Mouse (Mus musculus): ENCODE data around the gene Smagp. TPM values are rescaled to one million over a fixed set of nuclear protein-coding genes. Genes with fewer than 3 reads are reported as not detected.
A peak's percentile ranks its signal among the peaks of the same experiment; 100 is the strongest.
"Not testable (repeated sequence)": the region's sequence is repeated elsewhere in the genome, so short reads cannot be mapped to it uniquely, and the experiment has no call there.

Gene Smagp
- polyA plus RNA-seq, 1 experiment from 2014 or later = 1.7 TPM

- no peak overlapping the region for H3K9ac ChIP-seq (replicated peaks; ENCODE audit: low read depth, low read length)
- peaks cover 11% of the 10 kb centered on the region; the same call in 1 of the 2 replicates for H3K4me1 ChIP-seq (ENCODE audit: control insufficient read depth, insufficient read depth, low read length)
- no peak overlapping the region for H3K4me3 ChIP-seq (ENCODE audit: low read depth, low read length)
- H3K4me2 ChIP-seq (ENCODE audit: low read depth, low read length) = peak overlapping the region; percentile 33; the same call in 1 of the 2 replicates
- no peak for ATAC-seq (ENCODE audit: low read depth)
- H3K27ac ChIP-seq (ENCODE audit: low read depth, low read length) = no peak overlapping the region
- H3K36me3 ChIP-seq (ENCODE audit: control insufficient read depth, insufficient read depth, low read length) = peaks cover 6% of the 10 kb centered on the region
- H3K9me3 ChIP-seq (ENCODE audit: control insufficient read depth, low read length) = no peaks in the 10 kb centered on the region
- WGBS = 9% methylated on average over 16 of the region's 16 CpGs
- H3K27me3 ChIP-seq (ENCODE audit: control insufficient read depth, insufficient read depth, low read length) = no peaks in the 10 kb centered on the region
These were observed 23.2 kb downstream of the Smagp start for GRCm38 (mm10) chr15:100613584-100613983.

GRCm38 (mm10) chr15:100612432-100612831, 24.3 kb downstream of the Smagp start:
- no peak overlapping the region for H3K4me3 ChIP-seq (ENCODE audit: low read depth, low read length)
- no peak overlapping the region for H3K9ac ChIP-seq (replicated peaks; ENCODE audit: low read depth, low read length)
- no peak overlapping the region for H3K4me2 ChIP-seq (ENCODE audit: low read depth, low read length)
- H3K9me3 ChIP-seq (ENCODE audit: control insufficient read depth, low read length) = no peaks in the 10 kb centered on the region
- ATAC-seq (ENCODE audit: low read depth) = no peak
- no peaks in the 10 kb centered on the region for H3K27me3 ChIP-seq (ENCODE audit: control insufficient read depth, insufficient read depth, low read length)
- H3K27ac ChIP-seq (ENCODE audit: low read depth, low read length) = no peak overlapping the region
- no peaks in the 10 kb centered on the region for H3K36me3 ChIP-seq (ENCODE audit: control insufficient read depth, insufficient read depth, low read length)
- H3K4me1 ChIP-seq (ENCODE audit: control insufficient read depth, insufficient read depth, low read length) = peaks cover 11% of the 10 kb centered on the region; the same call in 1 of the 2 replicates
- WGBS = 73% methylated on average over 2 of the region's 2 CpGs

- Histone ChIP-seq H3K9ac (replicated peaks; ENCODE audit: low read depth, low read length) (no peak overlapping the region), H3K27me3 (ENCODE audit: control insufficient read depth, insufficient read depth, low read length) (no peaks in the 10 kb centered on the region), H3K4me1 (ENCODE audit: control insufficient read depth, insufficient read depth, low read length) (peaks cover 11% of the 10 kb centered on the region; the same call in 1 of the 2 replicates), H3K4me2 (ENCODE audit: low read depth, low read length) (no peak overlapping the region), H3K27ac (ENCODE audit: low read depth, low read length) (no peak overlapping the region), H3K4me3 (ENCODE audit: low read depth, low read length) (no peak overlapping the region), H3K36me3 (ENCODE audit: control insufficient read depth, insufficient read depth, low read length) (no peaks in the 10 kb centered on the region), H3K9me3 (ENCODE audit: control insufficient read depth, low read length) (no peaks in the 10 kb centered on the region)
- WGBS = 90% methylated on average over 7 of the region's 7 CpGs
- no peak for ATAC-seq (ENCODE audit: low read depth)
These were observed 24.8 kb downstream of the Smagp start for GRCm38 (mm10) chr15:100611951-100612350.

- H3K9ac ChIP-seq (replicated peaks; ENCODE audit: low read depth, low read length); ATAC-seq (ENCODE audit: low read depth); H3K4me2 ChIP-seq (ENCODE audit: low read depth, low read length); H3K4me1 ChIP-seq (ENCODE audit: control insufficient read depth, insufficient read depth, low read length); H3K4me3 ChIP-seq (ENCODE audit: low read depth, low read length); H3K9me3 ChIP-seq (ENCODE audit: control insufficient read depth, low read length); H3K27ac ChIP-seq (ENCODE audit: low read depth, low read length); H3K27me3 ChIP-seq (ENCODE audit: control insufficient read depth, insufficient read depth, low read length); H3K36me3 ChIP-seq (ENCODE audit: control insufficient read depth, insufficient read depth, low read length): not testable (repeated sequence)
- 92% methylated on average over 8 of the region's 8 CpGs for WGBS
These were observed 30.1 kb downstream of the Smagp start for GRCm38 (mm10) chr15:100606677-100607076.

GRCm38 (mm10) chr15:100601669-100602068, 35.1 kb downstream of the Smagp start:
- H3K4me1 ChIP-seq (ENCODE audit: control insufficient read depth, insufficient read depth, low read length) = peaks cover 12% of the 10 kb centered on the region
- no peak overlapping the region for H3K4me3 ChIP-seq (ENCODE audit: low read depth, low read length)
- H3K4me2 ChIP-seq (ENCODE audit: low read depth, low read length) = no peak overlapping the region
- 49% methylated on average over 3 of the region's 3 CpGs for WGBS
- H3K9ac ChIP-seq (replicated peaks; ENCODE audit: low read depth, low read length) = no peak overlapping the region
- no peaks in the 10 kb centered on the region for H3K9me3 ChIP-seq (ENCODE audit: control insufficient read depth, low read length)
- ATAC-seq (ENCODE audit: low read depth) = no peak
- H3K27ac ChIP-seq (ENCODE audit: low read depth, low read length) = no peak overlapping the region
- no peaks in the 10 kb centered on the region for H3K36me3 ChIP-seq (ENCODE audit: control insufficient read depth, insufficient read depth, low read length)
- 0 out of 2 replicates have a peak, but pooled peaks cover 2% of the 10 kb centered on the region for H3K27me3 ChIP-seq (ENCODE audit: control insufficient read depth, insufficient read depth, low read length)

GRCm38 (mm10) chr15:100600696-100601272, 36.0 kb downstream of the Smagp start:
- no peaks in the 10 kb centered on the region for H3K9me3 ChIP-seq (ENCODE audit: control insufficient read depth, low read length)
- no peaks in the 10 kb centered on the region for H3K36me3 ChIP-seq (ENCODE audit: control insufficient read depth, insufficient read depth, low read length)
- H3K4me2 ChIP-seq (ENCODE audit: low read depth, low read length) = peak overlapping the region; percentile 57
- ATAC-seq (ENCODE audit: low read depth) = no peak
- no peak overlapping the region for H3K4me3 ChIP-seq (ENCODE audit: low read depth, low read length)
- WGBS = 15% methylated on average over 21 of the region's 21 CpGs
- no peak overlapping the region for H3K9ac ChIP-seq (replicated peaks; ENCODE audit: low read depth, low read length)
- H3K27ac ChIP-seq (ENCODE audit: low read depth, low read length) = no peak overlapping the region
- H3K4me1 ChIP-seq (ENCODE audit: control insufficient read depth, insufficient read depth, low read length) = peaks cover 12% of the 10 kb centered on the region
- 0 out of 2 replicates have a peak, but pooled peaks cover 2% of the 10 kb centered on the region for H3K27me3 ChIP-seq (ENCODE audit: control insufficient read depth, insufficient read depth, low read length)

GRCm38 (mm10) chr15:100600047-100600695, 36.6 kb downstream of the Smagp start:
- WGBS = under 1% methylated on average over 34 of the region's 35 CpGs
- no peaks in the 10 kb centered on the region for H3K36me3 ChIP-seq (ENCODE audit: control insufficient read depth, insufficient read depth, low read length)
- peaks cover 12% of the 10 kb centered on the region for H3K4me1 ChIP-seq (ENCODE audit: control insufficient read depth, insufficient read depth, low read length)
- H3K9me3 ChIP-seq (ENCODE audit: control insufficient read depth, low read length) = no peaks in the 10 kb centered on the region
- H3K27ac ChIP-seq (ENCODE audit: low read depth, low read length) = peak overlapping the region; percentile 87
- peak; percentile 72 for ATAC-seq (ENCODE audit: low read depth)
- H3K4me3 ChIP-seq (ENCODE audit: low read depth, low read length) = peak overlapping the region; percentile 79
- 0 out of 2 replicates have a peak, but pooled peaks cover 2% of the 10 kb centered on the region for H3K27me3 ChIP-seq (ENCODE audit: control insufficient read depth, insufficient read depth, low read length)
- H3K4me2 ChIP-seq (ENCODE audit: low read depth, low read length) = peak overlapping the region; percentile 57
- peak overlapping the region; percentile 96 for H3K9ac ChIP-seq (replicated peaks; ENCODE audit: low read depth, low read length)

GRCm38 (mm10) chr15:100599276-100600046, 37.3 kb downstream of the Smagp start, which contains the start of gene Pou6f1:
Gene Pou6f1 (minus strand): TSS chr15:100599984.
- H3K4me3 ChIP-seq (ENCODE audit: low read depth, low read length) = peak within 1 kb of the TSS; percentile 79
- ATAC-seq (ENCODE audit: low read depth) = peak; percentile 62
- WGBS = under 1% methylated on average over 65 of the region's 76 CpGs
- peak within 1 kb of the TSS; percentile 57 for H3K4me2 ChIP-seq (ENCODE audit: low read depth, low read length)
- H3K27ac ChIP-seq (ENCODE audit: low read depth, low read length) = peak within 1 kb of the TSS; percentile 87
- H3K9ac ChIP-seq (replicated peaks; ENCODE audit: low read depth, low read length) = peak within 1 kb of the TSS; percentile 96
- peaks cover 5% of the 10 kb centered on the region; the same call in 1 of the 2 replicates for H3K4me1 ChIP-seq (ENCODE audit: control insufficient read depth, insufficient read depth, low read length)
- 0 out of 2 replicates have a peak, but pooled peaks cover 2% of the 10 kb centered on the region for H3K27me3 ChIP-seq (ENCODE audit: control insufficient read depth, insufficient read depth, low read length)
- no peaks in the 10 kb centered on the region for H3K36me3 ChIP-seq (ENCODE audit: control insufficient read depth, insufficient read depth, low read length)
- H3K9me3 ChIP-seq (ENCODE audit: control insufficient read depth, low read length) = no peaks in the 10 kb centered on the region

Data from neural tube, embryonic 14.5 days (tissue).